Mouse (Mus musculus): ENCODE measurements around the gene Lbhd1. TPM values are rescaled to one million over a fixed set of nuclear protein-coding genes. Genes with fewer than 3 reads are reported as not detected.
A peak's percentile ranks its signal among the peaks of the same experiment; 100 is the strongest.

Gene Lbhd1
- total and polyA plus RNA-seq, 3 experiments = 15.5 to 123 (median 46.5) TPM

- no peaks in the 10 kb centered on the region for H3K27me3 ChIP-seq (ENCODE audit: control insufficient read depth in 1 of 2, insufficient read depth in 2 of 2, low read length in 2 of 2)
- no peak for DNase-seq (ENCODE audit: low read depth, low spot score)
- H3K4me1 ChIP-seq (ENCODE audit: control insufficient read depth in 1 of 2, insufficient read depth in 2 of 2, low read length in 2 of 2) = peaks cover 3 to 14% of the 10 kb centered on the region in 2 experiments
- peaks cover 2 to 9% of the 10 kb centered on the region in 2 experiments for H3K36me3 ChIP-seq (ENCODE audit: control insufficient read depth in 1 of 2, insufficient read depth in 2 of 2, low read length in 2 of 2)
- H3K9me3 ChIP-seq (replicated peaks; ENCODE audit: insufficient read depth, low read length) = no peaks in the 10 kb centered on the region
- H3K4me3 ChIP-seq (ENCODE audit: control insufficient read depth in 1 of 2, insufficient read depth in 1 of 2, low read depth in 2 of 2, low read length in 2 of 2) = no peak overlapping the region
- H3K27ac ChIP-seq (ENCODE audit: control insufficient read depth, low read depth, low read length) = no peak overlapping the region
- no peak overlapping the region for H3K9ac ChIP-seq (ENCODE audit: control insufficient read depth, low read depth, low read length, poor library complexity, severe bottlenecking)
- no peaks in the 10 kb centered on the region; the same call in 1 of the 2 replicates for H3K79me2 ChIP-seq (ENCODE audit: control insufficient read depth, insufficient read depth, low read length, poor library complexity)
- TF ChIP-seq ELF1 (IDR thresholded peaks at IDR 0.05; ENCODE audit: low read depth, low read length) (no peak), SMC3 (IDR thresholded peaks at IDR 0.05; ENCODE audit: low read depth, low read length) (no peak), GATA1 (IDR thresholded peaks at IDR 0.05; ENCODE audit: low read depth, low read length) (no peak), EP300 (IDR thresholded peaks at IDR 0.05; ENCODE audit: low read depth in 1 of 2, low read length in 2 of 2) (no peak), POLR2AphosphoS2 (IDR thresholded peaks at IDR 0.05; ENCODE audit: low read length) (no peak), MYC (IDR thresholded peaks at IDR 0.05; ENCODE audit: low read depth, low read length) (no peak), NELFE (IDR thresholded peaks at IDR 0.05; ENCODE audit: low read depth, low read length) (no peak), ETS1 (IDR thresholded peaks at IDR 0.05; ENCODE audit: low read depth, low read length) (no peak), TCF12 (IDR thresholded peaks at IDR 0.05; ENCODE audit: low read depth, low read length) (no peak), TBP (IDR thresholded peaks at IDR 0.05; ENCODE audit: low read depth, low read length) (no peak), SIN3A (IDR thresholded peaks at IDR 0.05; ENCODE audit: low read length) (no peak), ZMIZ1 (IDR thresholded peaks at IDR 0.05; ENCODE audit: low read depth, low read length) (no peak), MAX (IDR thresholded peaks at IDR 0.05; ENCODE audit: low read length) (no peak), CTCF (IDR thresholded peaks at IDR 0.05 in 2 of 3, conservative IDR thresholded peaks at IDR 0.05 in 1 of 3; ENCODE audit: control insufficient read depth in 1 of 3, insufficient read depth in 1 of 3, low read depth in 2 of 3, low read length in 3 of 3, poor library complexity in 1 of 3, severe bottlenecking in 1 of 3) (no peak), ZKSCAN1 (IDR thresholded peaks at IDR 0.05; ENCODE audit: low read depth, low read length) (no peak), BHLHE40 (IDR thresholded peaks at IDR 0.05; ENCODE audit: borderline replicate concordance, low read depth, low read length) (no peak), MEF2A (IDR thresholded peaks at IDR 0.05; ENCODE audit: extremely low read depth, insufficient replicate concordance, low read depth, low read length, poor library complexity, severe bottlenecking) (no peak)
These were observed 40.6 kb upstream of the Lbhd1 start for GRCm38 (mm10) chr19:8842961-8843360.

GRCm38 (mm10) chr19:8844371-8845129, 39.0 kb upstream of the Lbhd1 start:
- no peak for TF ChIP-seq KAT2A (conservative IDR thresholded peaks at IDR 0.05; ENCODE audit: low read depth, low read length)
- TF ChIP-seq GABPA (IDR thresholded peaks at IDR 0.05; ENCODE audit: low read depth, low read length) = no peak
- TF ChIP-seq RAD21 (IDR thresholded peaks at IDR 0.05; ENCODE audit: low read depth, low read length) = peak; percentile 80
- no peak for TF ChIP-seq POLR2A (IDR thresholded peaks at IDR 0.05; ENCODE audit: control insufficient read depth in 1 of 2, insufficient read depth in 1 of 2, low read depth in 1 of 2, low read length in 2 of 2, poor library complexity in 1 of 2)
- peak; percentile 51; the same call in 1 of the 2 replicates for TF ChIP-seq SIN3A (IDR thresholded peaks at IDR 0.05; ENCODE audit: low read length)
- no peak for TF ChIP-seq GATA1 (IDR thresholded peaks at IDR 0.05; ENCODE audit: low read depth, low read length)
- peak; percentile 64 for TF ChIP-seq ZC3H11A (IDR thresholded peaks at IDR 0.05; ENCODE audit: low read depth, low read length)
- peak; percentile 73 for TF ChIP-seq SMC3 (IDR thresholded peaks at IDR 0.05; ENCODE audit: low read depth, low read length)
- TF ChIP-seq MAX (IDR thresholded peaks at IDR 0.05; ENCODE audit: low read length) = no peak
- TF ChIP-seq USF1 (IDR thresholded peaks at IDR 0.05; ENCODE audit: low read depth, low read length) = no peak
- TF ChIP-seq MYB (IDR thresholded peaks at IDR 0.05; ENCODE audit: low read depth, low read length) = no peak
- no peak for TF ChIP-seq MXI1 (IDR thresholded peaks at IDR 0.05; ENCODE audit: low read depth, low read length)
- no peak for TF ChIP-seq MAZ (IDR thresholded peaks at IDR 0.05; ENCODE audit: low read depth, low read length)
- no peak for TF ChIP-seq RCOR1 (IDR thresholded peaks at IDR 0.05; ENCODE audit: low read depth, low read length)
- no peak for TF ChIP-seq POLR2AphosphoS2 (IDR thresholded peaks at IDR 0.05; ENCODE audit: low read length)
- no peak for TF ChIP-seq ZMIZ1 (IDR thresholded peaks at IDR 0.05; ENCODE audit: low read depth, low read length)
- TF ChIP-seq CTCF (IDR thresholded peaks at IDR 0.05 in 2 of 3, conservative IDR thresholded peaks at IDR 0.05 in 1 of 3; ENCODE audit: control insufficient read depth in 1 of 3, insufficient read depth in 1 of 3, low read depth in 2 of 3, low read length in 3 of 3, poor library complexity in 1 of 3, severe bottlenecking in 1 of 3) = peak; percentile 62 to 84 (median 74)
- TF ChIP-seq ZNF384 (IDR thresholded peaks at IDR 0.05; ENCODE audit: low read depth, low read length) = peak; percentile 82
- no peak for TF ChIP-seq NRF1 (IDR thresholded peaks at IDR 0.05; ENCODE audit: insufficient read depth, low read depth, low read length, poor library complexity, severe bottlenecking)
- TF ChIP-seq MEF2A (IDR thresholded peaks at IDR 0.05; ENCODE audit: extremely low read depth, insufficient replicate concordance, low read depth, low read length, poor library complexity, severe bottlenecking) = no peak
- TF ChIP-seq MYC (IDR thresholded peaks at IDR 0.05; ENCODE audit: low read depth, low read length) = no peak

More at GRCm38 (mm10) chr19:8844371-8845129, 39.0 kb upstream of the Lbhd1 start:
- Histone ChIP-seq H3K4me3 (ENCODE audit: control insufficient read depth in 1 of 2, insufficient read depth in 1 of 2, low read depth in 2 of 2, low read length in 2 of 2) (no peak overlapping the region), H3K36me3 (ENCODE audit: control insufficient read depth in 1 of 2, insufficient read depth in 2 of 2, low read length in 2 of 2) (peaks cover 0 to 2% of the 10 kb centered on the region in 2 experiments; a peak in 3 of 4 replicates), H3K27me3 (ENCODE audit: control insufficient read depth in 1 of 2, insufficient read depth in 2 of 2, low read length in 2 of 2) (no peaks in the 10 kb centered on the region), H3K4me1 (ENCODE audit: control insufficient read depth in 1 of 2, insufficient read depth in 2 of 2, low read length in 2 of 2) (peaks cover 3 to 5% of the 10 kb centered on the region in 2 experiments), H3K9ac (ENCODE audit: control insufficient read depth, low read depth, low read length, poor library complexity, severe bottlenecking) (no peak overlapping the region), H3K9me3 (replicated peaks; ENCODE audit: insufficient read depth, low read length) (no peaks in the 10 kb centered on the region), H3K79me2 (ENCODE audit: control insufficient read depth, insufficient read depth, low read length, poor library complexity) (no peaks in the 10 kb centered on the region; the same call in 1 of the 2 replicates), H3K27ac (ENCODE audit: control insufficient read depth, low read depth, low read length) (no peak overlapping the region)
- peak; percentile 83 for DNase-seq (ENCODE audit: low read depth, low spot score)
